Mouse (Mus musculus): ENCODE data around the gene Ltb4r2.
A peak's percentile ranks its signal among the peaks of the same experiment; 100 is the strongest.

The Ltb4r2 gene

DNA sequence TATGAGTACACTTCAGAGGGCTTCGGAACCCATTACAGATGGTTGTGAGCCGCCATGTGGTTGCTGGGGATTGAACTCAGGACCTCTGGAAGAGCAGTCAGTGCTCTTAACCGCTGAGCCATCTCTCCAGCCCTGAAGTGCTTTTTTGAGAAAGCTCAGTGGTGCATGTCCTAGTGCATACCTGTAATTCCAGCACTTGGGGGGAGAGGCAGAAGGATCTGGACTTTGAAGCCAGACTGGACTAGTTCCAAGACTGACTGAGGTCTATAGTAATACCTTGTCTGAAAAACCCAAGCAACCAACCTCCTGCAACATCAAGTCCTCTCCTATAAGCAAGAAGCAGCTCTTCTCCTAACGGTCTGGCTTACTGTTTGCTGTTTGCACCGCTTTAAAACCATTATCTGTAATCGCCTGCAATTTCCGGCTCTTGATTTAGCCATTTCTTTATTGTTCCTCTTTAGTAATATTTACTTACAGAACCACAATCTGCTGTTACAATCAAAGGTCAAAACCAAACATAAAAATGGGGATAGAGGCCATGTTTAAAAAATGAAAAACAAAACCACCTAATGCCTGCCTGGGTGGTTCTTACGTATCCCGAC lies 24.0 kb upstream of the Ltb4r2 start:
- no peak for DNase-seq (ENCODE audit: low read depth, low spot score)

DNA sequence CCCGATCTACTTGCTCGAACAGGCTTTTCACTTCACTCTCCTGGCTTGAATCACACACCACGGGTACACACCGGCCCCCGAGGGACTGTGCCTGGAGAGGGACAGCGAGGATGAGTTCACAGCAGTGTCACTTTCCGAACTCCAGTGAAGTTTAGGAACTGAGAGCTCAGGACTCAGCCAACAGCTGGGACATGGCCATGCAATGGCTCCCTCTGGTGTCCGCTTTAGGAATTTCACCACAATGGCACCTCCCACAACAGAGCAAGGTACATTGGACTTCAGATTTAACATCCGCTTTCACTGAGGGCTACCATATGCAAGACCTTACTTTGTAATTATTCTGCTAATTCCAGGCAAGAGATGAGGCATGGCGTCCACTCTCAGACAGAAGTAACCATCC lies 17.5 kb upstream of the Ltb4r2 start:
- DNase-seq (ENCODE audit: low read depth, low spot score) = peak; percentile 89

DNA sequence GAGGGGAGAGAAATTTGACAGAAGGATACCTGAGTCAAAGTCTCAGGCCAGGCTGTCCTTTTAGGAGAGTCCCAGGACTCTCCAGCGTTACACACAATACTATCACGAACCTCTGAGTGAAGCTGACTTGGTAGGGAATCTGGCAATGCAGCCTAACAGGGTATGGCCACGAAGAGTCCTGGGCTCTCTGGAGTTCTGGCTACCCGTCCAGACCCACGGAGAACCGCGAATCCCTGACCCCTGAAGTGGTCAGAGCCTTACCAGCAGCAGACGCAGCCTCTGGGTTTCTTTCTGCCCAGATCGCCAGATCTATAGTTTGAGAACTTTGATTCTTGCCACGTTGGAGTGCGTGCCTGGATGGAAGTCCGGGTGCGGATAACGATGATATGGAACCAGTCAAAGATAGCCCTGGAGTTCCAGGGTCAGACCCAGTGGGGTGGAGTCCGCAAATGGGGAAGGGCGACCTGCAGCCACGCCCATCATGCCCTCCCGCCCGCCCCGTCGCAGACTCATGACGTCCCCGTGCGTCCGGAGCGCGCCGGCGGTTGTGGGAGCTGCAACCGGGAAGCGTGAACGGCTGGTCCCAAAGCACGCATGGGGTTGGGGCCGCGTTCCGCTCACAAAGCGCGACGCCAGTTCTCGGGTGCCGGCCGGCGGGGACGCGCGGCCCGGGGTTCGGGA lies 15.9 kb upstream of the Ltb4r2 start, which contains the start of the genes Dhrs1 and Nop9:
Gene Dhrs1 (minus strand): TSS at position 511 of the 681 bp plus-strand sequence.
Gene Nop9 (plus strand): TSS at position 514 of the 681 bp plus-strand sequence.
- peak; percentile 95 for DNase-seq (ENCODE audit: low read depth, low spot score)

DNA sequence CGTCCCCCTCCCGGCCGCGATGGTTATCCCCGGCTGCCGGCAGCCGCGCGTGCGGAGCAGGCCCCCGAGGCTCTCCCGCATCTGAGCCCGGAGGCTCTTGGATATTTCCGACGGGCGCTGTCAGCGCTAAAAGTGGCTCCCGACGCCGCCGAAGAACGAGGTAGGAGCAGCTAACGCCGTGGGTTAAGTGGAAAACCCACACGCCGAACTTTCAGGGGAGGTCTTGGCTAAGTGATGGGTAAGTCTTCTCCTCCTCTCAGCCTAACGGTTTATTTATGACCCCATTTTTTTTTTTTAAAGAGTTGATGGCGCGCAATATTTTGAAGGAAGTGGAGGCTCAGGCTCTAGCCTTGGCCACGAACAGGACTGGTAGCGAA lies 15.4 kb upstream of the Ltb4r2 start:
- no peak for DNase-seq (ENCODE audit: low read depth, low spot score)

DNA sequence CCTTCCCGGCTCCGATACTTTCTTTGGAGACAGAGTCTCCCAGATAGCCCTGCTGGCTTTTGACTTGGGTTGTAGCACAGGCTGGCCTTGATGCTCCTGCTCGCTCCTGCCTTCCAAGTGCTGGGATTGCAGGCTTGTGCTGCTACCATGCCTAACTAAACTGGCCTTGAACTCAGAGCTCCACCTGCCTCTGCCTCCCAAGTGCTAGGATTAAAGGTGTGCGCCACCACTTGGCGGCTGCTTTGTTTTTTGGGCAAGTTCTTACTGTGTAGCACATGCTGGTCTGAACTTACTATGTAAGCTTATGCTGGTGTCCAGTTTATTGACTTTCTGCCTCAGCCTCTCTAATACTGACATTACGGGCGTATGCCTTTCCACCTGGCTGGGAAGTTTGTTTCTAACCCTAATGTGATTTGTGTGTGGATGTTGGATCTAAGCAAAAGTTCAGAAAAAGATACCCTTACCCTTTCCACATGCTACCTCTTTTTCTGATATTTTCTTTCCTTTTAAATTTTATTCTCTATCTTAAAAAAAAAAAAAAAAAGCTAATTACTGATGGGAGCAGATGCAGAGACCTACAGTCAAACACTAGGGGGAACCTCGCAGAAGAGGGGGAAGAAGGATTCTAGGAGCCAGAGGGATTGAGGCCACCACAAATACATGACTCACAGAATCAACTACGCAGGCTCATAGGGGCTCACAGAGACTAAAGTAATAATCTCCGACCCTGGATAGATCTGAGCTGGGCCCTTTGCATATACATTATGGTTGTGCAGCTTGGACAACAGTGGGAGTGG lies 14.0 kb upstream of the Ltb4r2 start:
- no peak for DNase-seq (ENCODE audit: low read depth, low spot score)

DNA sequence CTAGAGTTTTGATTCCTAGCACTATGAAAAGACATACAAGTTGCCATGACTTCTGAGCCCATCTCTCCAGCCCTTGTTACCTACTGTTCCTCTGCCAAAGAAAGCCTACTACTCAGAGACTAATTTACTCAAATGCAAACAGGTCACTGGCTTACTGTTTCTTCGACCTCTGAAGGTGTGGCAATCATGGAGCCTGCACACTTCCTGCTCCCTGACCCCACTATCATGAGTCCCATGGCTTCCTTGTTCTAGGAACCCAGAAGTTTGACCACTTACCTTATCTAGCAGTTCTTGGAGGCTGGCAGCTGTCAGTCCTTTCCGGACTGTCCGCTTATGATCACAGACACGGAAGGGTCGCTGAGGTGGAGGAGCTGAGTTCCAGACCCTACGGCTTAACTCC lies 3.7 kb upstream of the Ltb4r2 start:
- DNase-seq (ENCODE audit: low read depth, low spot score) = no peak

DNA sequence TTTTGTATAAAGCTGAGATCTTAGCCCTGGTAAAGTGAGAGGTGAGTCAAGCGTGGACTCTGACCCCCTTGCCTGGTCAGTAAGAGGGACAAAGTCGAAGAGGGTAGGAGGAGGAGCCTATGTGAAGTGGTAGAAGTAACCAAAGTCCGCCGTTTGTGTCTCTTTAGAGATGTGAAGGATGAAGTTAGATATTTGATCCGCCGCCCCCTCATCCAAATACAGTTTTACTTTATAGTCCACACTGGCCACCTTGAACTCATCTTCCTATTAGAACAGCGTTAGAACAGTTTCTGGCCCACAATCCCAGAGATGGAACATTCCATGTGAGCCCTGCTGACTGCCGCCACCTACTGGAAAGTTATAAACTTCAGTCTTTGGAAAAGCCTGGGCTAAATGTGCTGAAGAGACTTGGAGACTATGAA lies 2.9 kb upstream of the Ltb4r2 start, which contains the start of gene Cideb:
Gene Cideb (minus strand): TSS at position 96 of the 422 bp plus-strand sequence.
- DNase-seq (ENCODE audit: low read depth, low spot score) = peak; percentile 76

DNA sequence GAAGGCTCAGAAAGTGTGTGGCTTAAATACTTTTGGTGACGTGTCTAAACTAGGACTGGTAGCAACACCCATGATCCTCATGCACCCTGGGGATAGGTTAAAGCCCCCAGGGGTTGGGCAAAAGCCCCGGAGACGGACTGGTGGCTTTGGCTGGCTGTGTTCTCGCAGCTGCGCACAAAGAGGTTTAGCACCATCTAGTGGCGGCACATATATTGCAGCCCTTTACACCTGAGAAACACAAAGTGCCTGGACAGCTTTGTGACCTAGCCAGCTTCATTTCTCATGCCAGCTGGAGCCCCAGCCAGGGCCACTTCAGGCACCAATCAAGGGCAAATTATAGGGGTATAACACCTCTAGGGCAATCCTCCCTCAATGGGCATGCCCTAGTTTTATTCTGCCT lies 1.1 kb upstream of the Ltb4r2 start:
- DNase-seq (ENCODE audit: low read depth, low spot score) = peak; percentile 89

DNA sequence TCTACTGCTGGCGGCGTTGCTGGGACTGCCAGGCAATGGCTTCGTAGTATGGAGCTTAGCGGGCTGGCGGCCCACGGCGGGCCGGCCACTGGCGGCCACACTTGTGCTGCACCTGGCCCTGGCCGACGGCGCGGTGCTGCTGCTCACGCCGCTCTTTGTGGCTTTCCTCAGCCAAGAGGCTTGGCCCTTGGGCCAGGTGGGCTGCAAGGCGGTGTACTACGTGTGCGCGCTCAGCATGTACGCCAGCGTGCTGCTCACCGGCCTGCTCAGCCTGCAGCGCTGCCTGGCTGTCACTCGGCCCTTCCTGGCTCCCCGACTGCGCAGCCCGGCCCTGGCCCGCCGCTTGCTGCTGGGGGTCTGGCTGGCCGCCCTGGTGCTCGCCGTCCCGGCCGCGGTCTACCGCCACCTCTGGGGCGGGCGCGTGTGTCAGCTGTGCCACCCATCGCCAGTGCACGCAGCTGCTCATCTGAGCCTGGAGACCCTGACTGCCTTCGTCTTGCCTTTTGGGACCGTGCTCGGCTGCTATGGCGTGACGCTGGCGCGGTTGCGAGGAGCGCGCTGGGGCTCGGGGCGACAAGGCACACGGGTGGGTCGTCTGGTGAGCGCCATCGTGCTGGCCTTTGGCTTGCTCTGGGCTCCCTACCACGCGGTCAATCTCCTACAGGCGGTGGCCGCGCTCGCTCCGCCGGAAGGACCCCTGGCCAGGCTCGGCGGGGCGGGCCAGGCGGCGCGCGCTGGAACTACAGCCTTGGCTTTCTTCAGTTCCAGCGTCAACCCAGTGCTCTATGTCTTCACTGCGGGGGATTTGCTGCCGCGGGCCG lies 983 bp downstream of the Ltb4r2 start:
- peak; percentile 74 for DNase-seq (ENCODE audit: low read depth, low spot score)

DNA sequence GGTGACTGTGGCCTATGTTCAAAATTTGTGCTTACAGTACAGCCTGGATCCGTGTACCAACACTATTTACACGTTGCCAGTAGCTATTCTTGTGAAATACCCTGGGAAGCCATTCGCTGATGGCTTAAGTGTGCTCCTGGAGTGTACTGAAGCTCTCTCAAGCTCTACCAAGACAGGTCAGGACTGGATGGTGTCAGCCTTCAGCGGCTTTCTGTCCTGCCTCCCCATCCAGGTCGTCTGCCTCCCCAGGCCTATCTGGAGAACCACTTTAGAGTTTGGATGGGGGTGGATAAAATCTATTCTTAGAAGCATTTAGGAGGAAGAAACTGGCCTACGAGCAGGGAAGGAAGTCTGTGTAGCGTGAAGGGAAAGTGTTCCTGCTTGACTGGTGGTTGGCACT lies 1.9 kb downstream of the Ltb4r2 start:
- no peak for DNase-seq (ENCODE audit: low read depth, low spot score)

DNA sequence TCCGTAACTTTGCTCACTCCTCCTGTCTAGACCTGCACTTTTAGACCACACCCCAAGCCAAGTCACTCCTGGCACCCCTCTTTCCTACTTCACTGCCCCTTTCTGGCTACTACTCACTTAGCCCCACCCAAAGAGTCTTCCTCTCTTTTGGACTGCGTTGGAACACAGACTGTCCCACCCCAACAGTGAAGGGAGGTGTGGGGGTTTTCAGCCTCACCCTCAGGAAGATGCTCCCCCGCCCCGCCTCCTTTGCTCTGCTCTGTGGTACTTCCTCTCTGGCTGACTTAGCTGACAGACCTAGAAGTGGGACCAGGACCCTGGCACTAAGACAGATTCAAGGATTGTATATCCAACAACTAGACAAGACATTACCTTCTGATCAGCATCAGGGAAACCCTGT lies 4.5 kb downstream of the Ltb4r2 start, which contains the start of gene Ltb4r1:
Gene Ltb4r1 (plus strand): TSS at position 267 of the 400 bp plus-strand sequence.
- no peak for DNase-seq (ENCODE audit: low read depth, low spot score)

DNA sequence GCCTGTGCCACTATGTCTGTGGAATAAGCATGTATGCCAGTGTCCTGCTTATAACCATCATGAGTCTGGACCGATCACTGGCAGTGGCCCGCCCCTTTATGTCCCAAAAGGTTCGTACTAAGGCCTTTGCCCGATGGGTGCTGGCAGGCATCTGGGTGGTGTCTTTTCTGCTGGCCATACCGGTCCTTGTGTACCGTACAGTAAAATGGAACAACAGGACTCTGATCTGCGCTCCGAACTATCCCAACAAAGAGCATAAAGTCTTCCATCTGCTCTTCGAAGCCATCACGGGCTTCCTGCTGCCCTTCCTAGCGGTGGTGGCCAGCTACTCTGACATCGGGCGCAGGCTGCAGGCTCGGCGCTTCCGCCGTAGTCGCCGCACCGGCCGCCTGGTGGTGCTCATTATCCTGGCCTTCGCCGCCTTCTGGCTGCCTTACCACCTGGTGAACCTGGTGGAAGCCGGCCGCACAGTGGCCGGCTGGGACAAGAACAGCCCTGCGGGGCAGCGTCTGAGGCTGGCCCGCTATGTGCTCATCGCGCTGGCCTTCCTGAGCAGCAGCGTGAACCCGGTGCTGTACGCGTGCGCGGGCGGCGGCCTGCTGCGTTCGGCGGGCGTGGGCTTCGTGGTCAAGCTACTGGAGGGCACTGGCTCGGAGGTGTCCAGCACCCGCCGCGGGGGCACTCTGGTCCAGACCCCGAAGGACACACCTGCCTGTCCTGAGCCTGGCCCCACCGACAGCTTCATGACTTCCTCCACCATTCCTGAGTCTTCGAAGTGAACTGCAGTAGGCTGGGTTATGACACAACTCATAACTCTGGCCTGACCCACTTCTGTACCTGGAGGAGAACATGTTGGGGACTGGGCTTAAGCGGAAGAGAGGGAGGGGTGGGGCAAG lies 6.5 kb downstream of the Ltb4r2 start:
- peak; percentile 51 for DNase-seq (ENCODE audit: low read depth, low spot score)

DNA sequence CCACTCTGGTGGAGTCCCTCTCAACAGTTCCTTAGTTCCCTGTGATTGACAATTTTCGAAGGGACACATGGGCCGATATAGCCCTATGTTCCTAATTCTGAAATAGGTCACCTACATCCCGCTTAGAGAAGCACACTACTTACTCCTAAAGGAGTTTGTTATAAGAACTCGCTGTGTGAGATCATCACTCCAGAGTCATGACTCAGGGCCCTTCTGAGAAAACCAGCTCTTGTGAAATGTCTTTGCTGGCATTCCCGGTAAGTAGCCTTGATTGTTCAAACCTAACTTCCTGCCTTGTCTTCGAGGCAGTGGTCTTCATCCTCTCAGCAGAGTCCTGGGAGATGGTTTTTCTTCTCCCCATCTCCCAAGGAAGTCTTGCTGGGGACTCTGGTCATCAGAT lies 7.3 kb downstream of the Ltb4r2 start:
- DNase-seq (ENCODE audit: low read depth, low spot score) = no peak

DNA sequence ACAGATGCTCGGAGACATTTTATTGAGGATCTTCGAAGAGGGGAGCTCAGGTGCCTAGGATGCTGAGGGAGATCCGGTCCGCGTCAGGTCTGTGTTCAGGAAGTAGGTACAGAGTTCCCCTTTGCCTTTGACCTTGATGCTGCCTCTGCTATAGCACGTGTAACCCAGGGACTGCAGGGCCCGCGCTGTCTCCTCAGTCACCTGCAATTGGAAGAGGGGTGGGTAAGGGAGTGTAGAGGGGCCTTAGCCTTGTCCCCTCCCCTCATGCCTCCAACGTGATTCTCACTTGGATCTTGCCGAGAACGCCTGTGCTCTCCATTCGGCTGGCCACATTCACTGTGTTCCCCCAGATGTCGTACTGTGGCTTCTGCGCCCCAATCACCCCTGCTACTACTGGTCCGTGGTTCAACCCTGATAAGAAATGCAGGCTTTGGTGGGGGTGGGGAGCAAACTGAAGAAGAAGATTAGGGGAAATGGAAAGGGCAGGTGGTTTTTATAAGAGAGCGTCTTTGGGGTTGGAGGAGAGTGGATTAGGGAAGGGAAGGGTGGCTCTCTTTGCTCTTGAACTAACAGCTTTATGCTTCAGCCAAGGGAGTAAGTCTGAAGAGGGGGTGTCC lies 8.0 kb downstream of the Ltb4r2 start:
- DNase-seq (ENCODE audit: low read depth, low spot score) = no peak

DNA sequence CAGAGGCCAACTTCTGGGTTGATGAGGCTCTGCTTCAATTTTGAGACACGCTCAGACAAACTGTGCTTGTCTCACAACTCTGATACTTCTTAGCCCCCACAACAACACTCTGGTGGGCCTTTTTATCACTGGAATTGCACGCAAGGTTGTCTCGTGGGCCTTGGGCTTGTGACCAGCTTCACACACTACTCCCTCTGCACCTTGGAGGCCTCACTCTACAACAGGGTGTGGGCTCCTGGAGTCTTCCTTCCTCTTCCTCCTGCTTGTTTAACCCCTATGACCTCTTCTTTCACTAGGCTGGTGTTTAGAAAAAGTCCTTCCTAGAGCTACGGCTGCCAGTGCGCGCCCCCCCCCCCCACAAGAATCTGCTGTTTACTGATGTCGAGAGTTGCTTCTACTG lies 15.5 kb downstream of the Ltb4r2 start:
- no peak for DNase-seq (ENCODE audit: low read depth, low spot score)

DNA sequence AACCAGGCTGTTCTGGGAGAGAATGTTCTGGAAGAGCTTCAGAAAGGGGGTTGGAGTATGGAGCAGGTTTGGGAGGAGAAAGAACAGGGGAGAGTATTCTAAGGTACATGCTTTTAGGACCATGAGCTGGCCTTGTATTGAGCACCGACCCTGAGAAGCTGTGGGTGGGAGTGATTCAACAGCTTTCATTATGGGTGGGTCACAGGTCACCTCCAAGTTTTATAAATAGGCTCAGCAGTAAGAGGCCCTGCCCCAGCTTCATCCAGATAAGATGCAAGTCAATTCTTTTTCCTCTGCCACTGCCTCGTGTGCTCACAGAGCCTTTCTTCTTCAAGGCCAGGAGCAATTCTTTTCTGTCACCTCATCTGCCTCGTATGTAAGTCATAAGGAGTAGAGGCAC lies 15.9 kb downstream of the Ltb4r2 start:
- no peak for DNase-seq (ENCODE audit: low read depth, low spot score)

DNA sequence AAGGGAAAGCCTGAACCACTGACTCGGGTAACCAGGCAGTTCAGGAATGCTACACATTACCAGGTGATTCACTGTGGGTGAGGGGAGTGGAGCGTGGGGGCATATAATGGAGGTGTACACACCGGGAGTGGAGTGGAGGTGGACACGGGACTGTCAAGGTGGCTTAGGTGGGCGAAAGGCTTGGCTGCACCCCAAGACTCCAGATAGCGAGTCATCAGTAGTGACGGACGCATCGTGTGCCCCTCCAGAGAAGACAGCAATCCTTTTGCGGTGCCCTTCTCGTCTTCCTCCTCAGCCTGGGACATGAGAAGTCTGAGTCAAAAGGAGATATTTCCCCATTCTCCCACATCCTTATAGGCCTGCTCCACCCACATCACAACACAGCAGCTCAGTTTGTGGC lies 16.6 kb downstream of the Ltb4r2 start:
- no peak for DNase-seq (ENCODE audit: low read depth, low spot score)

DNA sequence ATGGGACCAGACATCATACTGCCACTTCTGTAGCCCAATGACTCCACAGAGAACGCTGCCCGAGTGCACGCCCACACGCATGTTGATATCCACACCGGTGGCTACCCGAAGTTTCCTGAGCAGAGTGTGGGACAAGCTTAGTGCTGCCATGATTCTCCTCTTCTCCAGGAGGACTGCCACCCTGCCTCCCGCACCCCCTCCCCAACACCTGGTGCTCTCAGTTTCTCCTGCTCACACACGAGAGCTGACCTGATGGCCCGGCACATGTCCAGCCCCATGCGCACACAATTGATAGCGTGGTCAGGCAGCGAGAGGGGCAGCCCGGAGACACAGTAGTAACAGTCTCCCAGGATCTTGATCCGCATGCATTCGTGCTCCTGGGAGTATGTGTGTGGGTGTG lies 17.5 kb downstream of the Ltb4r2 start:
- peak; percentile 30 for DNase-seq (ENCODE audit: low read depth, low spot score)

DNA sequence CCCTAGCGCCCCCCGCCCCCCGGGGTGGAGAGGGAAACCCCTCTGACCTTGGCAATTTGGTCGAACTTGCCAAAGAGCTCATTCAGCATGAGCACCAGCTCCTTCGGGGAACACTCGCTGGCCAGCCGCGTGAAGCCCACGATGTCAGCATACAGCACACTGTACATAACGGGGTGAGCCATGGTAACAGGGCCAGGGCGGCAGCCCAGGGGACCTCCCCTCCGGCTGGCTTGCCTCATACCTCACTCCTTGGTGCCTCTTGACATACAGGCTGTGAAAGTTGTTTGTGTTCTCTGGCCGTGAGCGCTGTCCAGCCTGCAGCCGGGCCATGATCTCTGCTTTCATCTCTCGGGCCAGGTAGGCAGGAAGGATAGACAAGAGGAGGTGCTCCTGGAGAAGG lies 18.4 kb downstream of the Ltb4r2 start:
- no peak for DNase-seq (ENCODE audit: low read depth, low spot score)

DNA sequence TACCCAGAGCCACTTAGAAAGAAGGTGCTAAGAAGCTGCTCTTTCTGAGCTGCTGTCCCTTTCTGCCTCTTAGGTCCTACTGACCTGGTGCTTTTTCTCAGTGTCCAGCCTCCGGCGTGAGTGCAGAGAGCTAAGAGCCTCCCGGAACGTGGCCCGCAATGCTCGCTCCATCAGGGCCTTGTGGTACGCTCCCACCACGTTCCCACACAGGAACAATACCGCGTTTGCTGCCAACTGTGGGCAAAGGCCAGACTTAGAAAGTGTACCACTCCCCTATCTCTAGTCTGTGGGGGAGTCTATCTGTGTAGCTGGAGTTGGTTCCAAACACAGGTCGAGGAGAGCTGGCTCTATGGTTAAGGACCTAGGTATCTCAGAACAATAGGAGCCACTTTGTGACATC lies 19.5 kb downstream of the Ltb4r2 start:
- no peak for DNase-seq (ENCODE audit: low read depth, low spot score)

All from ZHBTc4 (cell line).